Mouse (Mus musculus): ENCODE measurements around the gene Cchcr1.
A peak's percentile ranks its signal among the peaks of the same experiment; 100 is the strongest.

- peak; percentile 67 for TF ChIP-seq CTCF (IDR thresholded peaks at IDR 0.05; ENCODE audit: control insufficient read depth, insufficient read depth, low read length)
- no peak for TF ChIP-seq POLR2A (IDR thresholded peaks at IDR 0.05; ENCODE audit: borderline replicate concordance, control insufficient read depth, low read depth, low read length)
Measured at GRCm38 (mm10) chr17:35556812-35557211, 39.9 kb downstream of the Cchcr1 start.

Data from bone marrow, adult 2 months (tissue).